Mouse (Mus musculus) heart, embryonic 11.5 days (tissue): ENCODE measurements around the gene Magi2. TPM values are rescaled to one million over a fixed set of nuclear protein-coding genes. Genes with fewer than 3 reads are reported as not detected.

Experiments
- ATAC-seq: fragments of 200-750 bp; cut with Nextera tagmentation; replicated peaks from 2 replicates; pipeline ENCODE4 v1.8.0; 2017; ENCODE audit warnings: moderate library complexity; ENCODE audit not compliant: insufficient number of reproducible peaks, low FRiP score, low TSS enrichment
- H3K27ac ChIP-seq: fragments of 300-500 bp; sonication (generic); 2 replicates; pipeline ENCODE4 v1.5.1; 2014; ENCODE audit warnings: mild to moderate bottlenecking, low read depth, low read length
- H3K27me3 ChIP-seq: fragments of 300-500 bp; sonication (generic); 2 replicates; pipeline ENCODE4 v1.6.1; 2014; ENCODE audit warnings: mild to moderate bottlenecking, low read length, mixed read lengths; ENCODE audit not compliant: control insufficient read depth, insufficient read depth
- H3K36me3 ChIP-seq: fragments of 300-500 bp; sonication (generic); 2 replicates; pipeline ENCODE4 v1.6.1; 2014; ENCODE audit warnings: mild to moderate bottlenecking, low read length, moderate library complexity, mixed read lengths; ENCODE audit not compliant: control insufficient read depth, insufficient read depth
- H3K4me1 ChIP-seq: fragments of 300-500 bp; sonication (generic); 2 replicates; pipeline ENCODE4 v1.6.1; 2014; ENCODE audit warnings: low read length; ENCODE audit not compliant: control insufficient read depth, insufficient read depth
- H3K4me2 ChIP-seq: fragments of 300-500 bp; sonication (generic); 2 replicates; pipeline ENCODE4 v1.6.1; 2014; ENCODE audit warnings: mild to moderate bottlenecking, moderate library complexity
- H3K4me3 ChIP-seq: fragments of 300-500 bp; sonication (generic); 2 replicates; pipeline ENCODE4 v1.5.1; 2014; ENCODE audit warnings: low read depth, low read length
- H3K9ac ChIP-seq: fragments of 300-500 bp; sonication (generic); 2 replicates; pipeline ENCODE4 v1.6.1; 2014; ENCODE audit warnings: mild to moderate bottlenecking, low read depth, low read length, moderate library complexity
- H3K9me3 ChIP-seq: fragments of 300-500 bp; sonication (generic); replicated peaks from 2 replicates; pipeline ENCODE4 v1.6.1; 2016; ENCODE audit warnings: low read length; ENCODE audit not compliant: control insufficient read depth
- WGBS: fragments of 180-500 bp; shearing (Covaris S2); extraction: QIAGEN DNeasy Blood & Tissue Kit; methylation state at CpG from one replicate; pipeline ENCODE4 v1.1.7; 2014; ENCODE audit not compliant: insufficient replicate concordance; 5-methylcytosine and 5-hydroxymethylcytosine counted together
- polyA plus RNA-seq: library from polyadenylated mRNA; unstranded; fragments of >200 nt; fragmentation: Nextera tagmentation; extraction: Ambion mirVana; gene quantifications from 2 replicates; pipeline ENCODE4 v1.2.1, GENCODE M21; 2014

Magi2 gene
- polyA plus RNA-seq, 1 experiment from 2014 or later: 2.5 TPM

DNA sequence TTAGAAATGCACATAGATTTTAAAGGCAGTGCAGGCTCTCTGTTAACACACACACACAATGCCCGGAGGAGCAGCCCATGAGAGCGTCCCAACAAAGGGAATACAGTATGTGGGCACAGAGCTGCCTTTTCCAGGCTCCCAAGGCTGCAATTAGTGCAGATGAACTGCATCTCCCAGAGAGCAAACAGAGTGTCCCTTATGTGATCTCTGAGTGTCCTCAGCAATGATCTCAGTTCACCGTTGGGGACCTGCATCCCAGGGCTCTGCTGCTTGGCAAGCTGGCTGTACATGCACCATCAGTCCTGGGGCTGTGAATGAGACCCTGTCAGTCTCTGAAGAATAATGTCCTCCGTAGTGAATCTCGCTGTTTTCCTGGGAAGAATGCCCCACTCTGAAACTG lies 969.9 kb downstream of the Magi2 start:
- no peaks in the 10 kb centered on the region for H3K36me3 ChIP-seq
- 70% methylated on average over 5 of the region's 5 CpGs for WGBS
- H3K9me3 ChIP-seq: no peaks in the 10 kb centered on the region
- no peaks in the 10 kb centered on the region for H3K27me3 ChIP-seq
- ATAC-seq: no peak
- no peak overlapping the region for H3K4me3 ChIP-seq
- H3K4me2 ChIP-seq: no peak overlapping the region
- no peaks in the 10 kb centered on the region for H3K4me1 ChIP-seq
- no peak overlapping the region for H3K27ac ChIP-seq
- no peak overlapping the region for H3K9ac ChIP-seq

DNA sequence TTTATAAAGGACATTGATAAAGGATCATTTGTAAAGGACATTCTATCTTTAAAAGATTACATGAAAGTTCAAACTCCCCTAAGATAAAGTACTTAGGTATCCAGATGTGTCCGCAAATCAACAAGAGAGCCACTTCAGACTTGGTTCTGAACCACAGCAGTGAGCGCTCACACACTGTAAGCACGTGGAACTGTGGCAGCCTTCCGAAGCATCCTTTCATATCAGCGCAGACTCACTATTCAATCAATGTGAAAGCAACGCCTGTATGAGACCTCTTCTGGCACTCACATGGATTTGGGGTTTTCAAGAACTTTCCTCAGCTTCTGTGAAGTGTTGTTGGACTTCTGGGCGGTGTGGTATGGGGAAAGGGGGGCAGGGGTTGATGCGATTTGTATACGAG lies 970.6 kb downstream of the Magi2 start:
- Histone ChIP-seq H3K9me3 (no peaks in the 10 kb centered on the region), H3K9ac (no peak overlapping the region), H3K27ac (no peak overlapping the region), H3K4me2 (no peak overlapping the region), H3K4me1 (no peaks in the 10 kb centered on the region), H3K4me3 (no peak overlapping the region), H3K27me3 (no peaks in the 10 kb centered on the region), H3K36me3 (no peaks in the 10 kb centered on the region)
- no peak for ATAC-seq
- 66% methylated on average over 9 of the region's 9 CpGs for WGBS

DNA sequence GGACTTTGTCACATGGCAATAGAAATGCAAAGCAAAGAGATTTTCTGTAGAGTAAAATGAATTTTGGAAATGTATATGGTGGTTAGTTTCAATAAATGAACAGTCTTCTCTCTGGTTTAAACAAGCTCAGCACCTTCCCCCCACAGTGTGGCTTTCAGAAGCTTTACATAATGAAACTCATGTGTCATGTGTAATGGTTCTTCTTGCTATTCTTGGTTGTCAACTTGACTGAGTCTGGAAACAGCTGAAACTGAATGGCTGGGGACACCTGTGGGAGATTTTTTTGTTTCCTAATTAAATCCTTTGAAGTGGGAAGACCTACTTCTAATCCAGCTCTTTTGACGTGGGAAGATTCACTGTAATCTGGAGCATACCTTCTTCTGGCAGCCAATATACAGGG lies 974.5 kb downstream of the Magi2 start:
- no peaks in the 10 kb centered on the region for H3K36me3 ChIP-seq
- no peak overlapping the region for H3K9ac ChIP-seq
- no peak for ATAC-seq
- H3K27me3 ChIP-seq: no peaks in the 10 kb centered on the region
- no peak overlapping the region for H3K27ac ChIP-seq
- H3K4me1 ChIP-seq: no peaks in the 10 kb centered on the region
- H3K9me3 ChIP-seq: no peaks in the 10 kb centered on the region
- 65% methylated on average over 1 of the region's 1 CpGs for WGBS
- no peak overlapping the region for H3K4me2 ChIP-seq
- H3K4me3 ChIP-seq: no peak overlapping the region

DNA sequence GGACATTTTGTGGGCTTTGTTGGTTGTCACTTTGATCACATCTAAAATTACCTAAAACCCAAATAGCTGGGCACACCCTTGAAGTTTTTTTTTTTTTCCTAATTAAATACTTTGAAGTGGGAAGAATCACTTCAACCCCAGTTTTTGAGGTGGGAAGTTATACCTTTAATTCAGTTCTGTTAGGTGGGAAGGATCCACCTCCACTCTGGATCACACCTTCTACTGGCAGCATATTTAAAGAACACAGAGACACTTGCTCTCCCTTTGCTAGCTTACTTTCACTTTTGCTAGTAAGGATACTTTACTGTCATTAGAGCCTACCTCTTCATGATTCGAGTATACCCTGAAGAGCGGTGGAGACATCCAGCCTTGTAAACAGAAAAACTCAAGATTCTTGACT lies 981.3 kb downstream of the Magi2 start:
- Histone ChIP-seq H3K4me1 (no peaks in the 10 kb centered on the region), H3K4me2 (no peak overlapping the region), H3K4me3 (no peak overlapping the region), H3K9ac (no peak overlapping the region), H3K27ac (no peak overlapping the region), H3K9me3 (no peaks in the 10 kb centered on the region), H3K27me3 (no peaks in the 10 kb centered on the region), H3K36me3 (no peaks in the 10 kb centered on the region)
- ATAC-seq: no peak
- 85% methylated on average over 2 of the region's 2 CpGs for WGBS

DNA sequence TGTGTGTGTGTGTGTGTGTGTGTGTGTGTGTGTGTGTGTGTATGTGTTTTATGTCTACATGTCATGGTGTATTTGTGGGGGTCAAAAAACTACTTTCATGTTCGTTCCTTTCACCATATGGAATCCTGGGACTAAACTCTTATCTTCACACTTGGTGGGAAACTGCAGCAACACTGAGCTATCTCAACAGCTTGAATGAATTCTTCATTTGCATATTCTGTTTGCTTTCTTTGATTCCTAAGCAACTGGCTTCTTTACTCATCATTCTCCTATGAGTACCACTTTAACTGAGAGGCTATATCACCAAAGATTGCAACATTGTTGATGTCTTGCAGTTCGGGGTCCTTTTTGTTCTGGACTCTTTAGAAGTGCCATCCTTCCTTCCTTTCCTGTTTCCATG lies 986.5 kb downstream of the Magi2 start:
- Histone ChIP-seq H3K9ac (no peak overlapping the region), H3K4me3 (no peak overlapping the region), H3K27me3 (no peaks in the 10 kb centered on the region), H3K9me3 (no peaks in the 10 kb centered on the region), H3K36me3 (no peaks in the 10 kb centered on the region), H3K4me2 (no peak overlapping the region), H3K27ac (no peak overlapping the region), H3K4me1 (no peaks in the 10 kb centered on the region)
- ATAC-seq: no peak
- WGBS: 29% methylated on average over 2 of the region's 2 CpGs

DNA sequence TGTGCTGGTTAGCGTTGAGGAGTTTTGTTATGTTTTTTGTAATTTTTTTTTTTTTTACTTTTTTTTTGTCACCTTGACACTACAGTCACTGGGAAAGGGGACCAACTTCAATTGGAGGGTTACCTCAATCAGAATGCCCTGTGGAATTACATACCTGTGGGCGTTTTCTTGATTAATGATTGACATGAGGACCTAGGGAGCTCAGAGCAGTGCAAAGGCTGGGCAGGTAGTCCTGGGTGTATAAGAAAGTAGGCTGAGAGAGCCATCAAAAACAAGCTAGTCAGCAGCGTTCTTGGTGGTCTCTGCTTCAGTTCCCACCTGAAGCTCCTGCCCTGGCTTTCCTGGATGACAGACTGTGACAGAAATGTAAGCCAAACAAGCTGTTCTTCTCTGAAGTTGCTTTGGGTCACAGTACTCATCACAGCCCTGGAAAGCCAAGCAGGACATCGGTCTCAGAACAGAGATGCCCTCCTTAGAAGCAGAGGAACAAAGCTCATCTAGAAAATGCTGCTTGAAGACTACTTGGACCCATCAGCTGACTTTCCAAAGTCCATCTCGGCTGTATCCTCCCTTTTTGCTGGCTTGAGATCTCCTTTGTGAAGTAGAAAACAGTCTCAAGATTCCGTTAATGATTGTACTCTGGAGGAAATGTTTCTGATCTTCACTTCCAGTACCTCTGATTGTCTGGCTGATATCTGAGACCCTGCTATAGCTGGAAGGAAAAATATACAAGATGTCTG lies 999.8 kb downstream of the Magi2 start:
- no peak for ATAC-seq

DNA sequence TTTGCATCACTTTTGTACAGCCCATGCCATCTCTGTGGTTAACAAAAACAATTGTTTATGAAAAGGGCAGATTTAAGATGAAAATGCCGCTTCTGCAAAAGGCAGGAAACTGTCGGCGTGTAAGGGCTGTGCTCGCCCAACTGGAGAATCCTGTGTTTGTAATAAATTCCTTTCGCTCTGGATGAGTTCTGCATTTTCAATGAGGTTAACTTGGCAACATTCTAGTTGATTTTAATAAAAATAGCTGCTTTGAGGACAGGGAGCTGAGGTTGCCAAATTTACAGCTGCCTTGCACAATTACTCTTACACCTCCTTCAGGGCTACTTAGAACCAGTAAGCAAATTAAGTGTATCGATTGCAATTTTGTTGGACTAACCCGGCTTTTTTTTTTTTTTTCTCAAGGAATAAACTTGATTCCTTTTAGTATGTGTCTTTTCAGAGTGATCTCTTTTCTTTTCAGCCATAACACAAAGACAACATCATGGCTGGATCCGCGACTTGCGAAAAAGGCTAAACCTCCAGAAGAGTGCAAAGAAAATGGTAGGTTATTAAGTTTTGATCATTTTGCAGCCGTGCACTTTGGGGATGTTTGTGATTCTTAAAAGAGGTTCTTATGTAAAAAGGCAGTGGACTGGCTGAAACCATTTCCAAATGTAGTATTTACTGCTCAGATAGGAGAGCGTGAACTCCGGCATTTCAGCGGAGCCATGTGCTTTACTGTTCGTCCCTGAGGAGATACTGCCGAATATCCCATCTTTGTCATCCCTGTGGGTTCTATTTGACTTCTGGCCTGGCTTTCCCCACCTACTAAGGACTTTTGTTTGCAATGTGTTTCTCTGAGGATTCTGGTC lies 1001.3 kb downstream of the Magi2 start:
- H3K9me3 ChIP-seq: no peaks in the 10 kb centered on the region
- no peaks in the 10 kb centered on the region for H3K27me3 ChIP-seq
- no peak overlapping the region for H3K4me2 ChIP-seq
- 83% methylated on average over 16 of the region's 16 CpGs for WGBS
- no peaks in the 10 kb centered on the region for H3K36me3 ChIP-seq
- no peaks in the 10 kb centered on the region for H3K4me1 ChIP-seq
- H3K9ac ChIP-seq: no peak overlapping the region
- H3K4me3 ChIP-seq: no peak overlapping the region
- no peak overlapping the region for H3K27ac ChIP-seq
- ATAC-seq: no peak

More for the DNA sequence above, 999.8 kb downstream of the Magi2 start:
- H3K4me1 ChIP-seq: no peaks in the 10 kb centered on the region
- no peaks in the 10 kb centered on the region for H3K36me3 ChIP-seq
- 68% methylated on average over 6 of the region's 6 CpGs for WGBS
- H3K9me3 ChIP-seq: no peaks in the 10 kb centered on the region
- H3K4me3 ChIP-seq: no peak overlapping the region
- no peaks in the 10 kb centered on the region for H3K27me3 ChIP-seq
- no peak overlapping the region for H3K27ac ChIP-seq
- no peak overlapping the region for H3K4me2 ChIP-seq
- no peak overlapping the region for H3K9ac ChIP-seq

DNA sequence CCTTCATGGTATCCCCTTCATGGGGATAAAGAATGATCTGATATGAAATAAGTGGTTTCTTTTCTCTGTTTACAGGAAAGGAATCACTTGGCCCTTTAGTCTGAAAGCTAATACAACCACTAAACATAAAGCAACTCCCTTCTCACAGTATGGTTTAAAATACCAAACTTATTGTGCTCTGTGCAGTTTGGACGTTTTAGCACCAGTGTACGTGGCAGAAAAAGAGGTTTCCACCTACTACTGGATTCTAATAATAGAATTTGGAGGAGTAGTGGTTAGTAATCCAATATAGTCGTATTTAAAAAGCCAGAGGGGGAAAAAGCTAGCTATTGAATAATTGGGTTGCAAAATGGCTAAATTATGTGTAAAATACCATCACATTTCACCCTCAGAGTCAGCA lies 1005.1 kb downstream of the Magi2 start:
- Histone ChIP-seq H3K4me3 (no peak overlapping the region), H3K27ac (no peak overlapping the region), H3K9me3 (no peaks in the 10 kb centered on the region), H3K27me3 (no peaks in the 10 kb centered on the region), H3K4me2 (no peak overlapping the region), H3K4me1 (no peaks in the 10 kb centered on the region), H3K9ac (no peak overlapping the region), H3K36me3 (no peaks in the 10 kb centered on the region)
- ATAC-seq: no peak
- WGBS: 72% methylated on average over 3 of the region's 3 CpGs
